In genomic region chr1:181888801-181889200, GRCm38 (mm10) we compare ENCODE assay signal across 8 mouse cellular contexts. TPM values are rescaled to one million over a fixed set of nuclear protein-coding genes. Genes with fewer than 3 reads are reported as not detected.
DNase-seq lines count a peak whose midpoint lies in the region; ATAC-seq lines count a peak whose summit lies in the region.

No protein-coding gene starts in this region.

- intact Hi-C loops in gastrocnemius, postnatal 36 days (cut with DNase I) = loop anchor here (1.0 kb wide), 1 partner anchor 226 kb away; no protein-coding TSS in a partner anchor
- intact Hi-C loops in left cerebral cortex, postnatal 14 days (cut with DNase I) = loop anchor here (1.0 to 5.0 kb wide), 2 partner anchors 226 to 648 kb away; no protein-coding TSS in a partner anchor

- H3K27me3 ChIP-seq in intestine, embryonic 15.5 days (replicated peaks) = no peaks in the 10 kb centered on the region

- no peaks in the 10 kb centered on the region for H3K9me3 ChIP-seq in intestine, embryonic 15.5 days

- 0 out of 2 replicates have a peak, but pooled peaks cover 3% of the 10 kb centered on the region for H3K4me1 ChIP-seq in intestine, embryonic 15.5 days (replicated peaks)

- peak overlapping the region; percentile 26; the same call in 1 of the 2 replicates for H3K4me2 ChIP-seq in intestine, embryonic 15.5 days (replicated peaks)

- DNase-seq in adipocyte (ENCODE audit: low spot score) = peak; percentile 88
- DNase-seq in embryo, embryonic 10.5 days (ENCODE audit: low spot score) = peak; percentile 91
- DNase-seq in gastrocnemius, postnatal 36 days = peak; percentile 84 to 93
- peak; percentile 87 to 91 for DNase-seq in left cerebral cortex, postnatal 14 days (ENCODE audit: low spot score in 2 of 2)
- peak; percentile 90 for DNase-seq in mesoderm, embryonic 11.5 days (ENCODE audit: low read depth, low spot score)
- DNase-seq in right cerebral cortex, postnatal 25 days = peak; percentile 90
- peak; percentile 91 to 92 for DNase-seq in urinary bladder, postnatal 36 days (ENCODE audit: low spot score in 2 of 2)

- no peak overlapping the region for H3K4me3 ChIP-seq in intestine, embryonic 15.5 days (replicated peaks)

- H3K27ac ChIP-seq in intestine, embryonic 15.5 days = no peak overlapping the region

- 5% methylated on average over 11 of the region's 11 CpGs for WGBS in intestine, embryonic 15.5 days

- H3K36me3 ChIP-seq in intestine, embryonic 15.5 days = no peaks in the 10 kb centered on the region

- peak; percentile 82 for ATAC-seq in intestine, embryonic 15.5 days

- 0 out of 2 replicates have a peak overlapping the region, but pooled peaks have one; percentile 5 for H3K9ac ChIP-seq in intestine, embryonic 15.5 days

RNA-seq across cellular contexts. Expression of gene Lbr, which starts 46.0 kb away (rescaled TPM):
- total RNA-seq in gastrocnemius, postnatal 36 days (2021) = 10 to 100 TPM; 17.7 to 20.5 TPM
- polyA plus RNA-seq in intestine, embryonic 15.5 days (2015; fragmentation: Nextera tagmentation; extraction: Ambion mirVana) = 138 and 156 TPM in 2 replicates
- 10 to 100 TPM in 1 of 2 experiments, 1 to 10 TPM in 1; 9.6 to 14.2 TPM for total RNA-seq in left cerebral cortex, postnatal 14 days (2021)
